Mouse (Mus musculus) hindbrain, postnatal 0 days (tissue): ENCODE results near the gene Gm29564. TPM values are rescaled to one million over a fixed set of nuclear protein-coding genes. Genes with fewer than 3 reads are reported as not detected.
"Not testable (repeated sequence)": the region's sequence is repeated elsewhere in the genome, so short reads cannot be mapped to it uniquely, and the experiment has no call there.

Source experiments
- ATAC-seq: fragments of 200-750 bp; cut with Nextera tagmentation; 2 replicates; pipeline ENCODE4 v1.8.0; 2017; ENCODE audit warnings: mild to moderate bottlenecking, moderate TSS enrichment, moderate library complexity
- DNase-seq: peaks from one replicate; pipeline ENCODE4 v3.0.0-alpha.2; 2015; ENCODE audit warnings: low spot score
- H3K27ac ChIP-seq: fragments of 300-500 bp; sonication (generic); 2 replicates; pipeline ENCODE4 v1.5.1; 2014; ENCODE audit warnings: mild to moderate bottlenecking
- H3K27me3 ChIP-seq: fragments of 300-500 bp; sonication (generic); 2 replicates; pipeline ENCODE4 v1.6.1; 2014; ENCODE audit warnings: low read length, mixed read lengths; ENCODE audit not compliant: insufficient read depth
- H3K36me3 ChIP-seq: fragments of 300-500 bp; sonication (generic); 2 replicates; pipeline ENCODE4 v1.6.1; 2014; ENCODE audit warnings: low read length, mixed read lengths; ENCODE audit not compliant: insufficient read depth
- H3K4me1 ChIP-seq: fragments of 300-500 bp; sonication (generic); 2 replicates; pipeline ENCODE4 v1.6.1; 2014; ENCODE audit warnings: antibody characterized with exemption, low read length, mixed read lengths; ENCODE audit not compliant: insufficient read depth
- H3K4me2 ChIP-seq: fragments of 300-500 bp; sonication (generic); 2 replicates; pipeline ENCODE4 v1.6.1; 2014; ENCODE audit warnings: low read depth, mild to moderate bottlenecking, low read length, moderate library complexity, mixed read lengths
- H3K4me3 ChIP-seq: fragments of 300-500 bp; sonication (generic); 2 replicates; pipeline ENCODE4 v1.5.1; 2014; ENCODE audit warnings: low read length
- H3K9ac ChIP-seq: fragments of 300-500 bp; sonication (generic); replicated peaks from 2 replicates; pipeline ENCODE4 v1.6.1; 2014; ENCODE audit warnings: mild to moderate bottlenecking, low read length, moderate library complexity, mixed read lengths
- H3K9me3 ChIP-seq: fragments of 300-500 bp; sonication (generic); 2 replicates; pipeline ENCODE4 v1.6.1; 2016; ENCODE audit warnings: low read length, mixed read lengths
- WGBS: fragments of 180-500 bp; shearing (Covaris S2); extraction: QIAGEN DNeasy Blood & Tissue Kit; methylation state at CpG from one replicate; pipeline ENCODE4 v1.1.7; 2014; 5-methylcytosine and 5-hydroxymethylcytosine counted together
- polyA plus RNA-seq: library from polyadenylated mRNA; unstranded; fragments of >200 nt; fragmentation: Nextera tagmentation; extraction: Ambion mirVana; gene quantifications from 2 replicates; pipeline ENCODE4 v1.2.1, GENCODE M21; 2015
- total RNA-seq: library from RNA; depleted of rRNA; stranded (reverse); fragments of >200 nt; gene quantifications from 2 replicates; pipeline ENCODE4 v1.2.3, GENCODE M21; 2014; rRNA removed

Gene Gm29564
- total RNA-seq = not detected in 2 replicates
- polyA plus RNA-seq = not detected in 2 replicates

DNA sequence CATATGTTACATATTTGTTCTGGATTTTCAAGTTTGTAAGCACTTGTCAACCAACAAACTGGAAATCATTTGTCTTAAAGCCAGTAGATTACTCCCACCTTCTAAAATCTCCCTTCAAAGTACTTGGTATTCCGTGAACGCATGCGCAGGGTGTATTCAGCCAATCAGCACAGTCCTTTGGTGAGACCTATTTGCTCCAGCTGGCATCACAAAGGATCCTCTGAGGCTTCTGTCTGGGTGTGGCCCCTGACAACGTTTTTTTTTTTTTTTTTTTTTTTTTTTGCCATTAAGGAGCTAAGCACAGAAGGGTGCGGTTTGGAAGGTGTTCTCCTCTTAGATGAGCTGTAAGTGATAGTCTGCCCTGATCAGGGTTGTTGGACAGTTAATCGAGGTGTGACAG, at the start of gene Gm29564:
TSS of gene Gm29564 (plus strand) at position 301 of the 400 bp plus-strand sequence.
- not testable (repeated sequence) for H3K4me1 ChIP-seq, ATAC-seq
- WGBS = no CpG with 5 or more reads among the region's 6 CpGs

More for the DNA sequence above, at the start of gene Gm29564:
- H3K9me3 ChIP-seq, DNase-seq, H3K27me3 ChIP-seq, H3K36me3 ChIP-seq, H3K9ac ChIP-seq, H3K4me3 ChIP-seq, H3K27ac ChIP-seq, H3K4me2 ChIP-seq: not testable (repeated sequence)

Other genes starting within 250 kb of the Gm29564 start
- gene Gm20867, start 249.8 kb upstream of the Gm29564 start, total RNA-seq = not detected in 2 replicates
- not detected in 2 replicates for gene Gm20867, start 249.8 kb upstream of the Gm29564 start, polyA plus RNA-seq